Mouse (Mus musculus) lung, postnatal 0 days (tissue): Measurements from ENCODE around the gene R3hdm4.

Experiments used
- CTCF ChIP-seq: IDR thresholded peaks from 2 replicates; pipeline ENCODE4 v1.5.1; 2016; ENCODE audit warnings: antibody characterized with exemption, mild to moderate bottlenecking
- EP300 ChIP-seq: IDR thresholded peaks from 2 replicates; pipeline ENCODE4 v1.6.1; 2016; ENCODE audit warnings: antibody characterized with exemption, mild to moderate bottlenecking, control low read depth

GRCm38 (mm10) chr10:79881981-79882380 is 39.0 kb downstream of the R3hdm4 start:
- no peak for TF ChIP-seq CTCF
- TF ChIP-seq EP300 = no peak
